Mouse (Mus musculus): ENCODE data around the gene Gstt4. TPM values are rescaled to one million over a fixed set of nuclear protein-coding genes. Genes with fewer than 3 reads are reported as not detected.

The Gstt4 gene
- polyA plus RNA-seq, 1 experiment from 2014 or later = not detected

GRCm38 (mm10) chr10:75856976-75857375, 34.6 kb upstream of the Gstt4 start:
- TF ChIP-seq EP300 (IDR thresholded peaks at IDR 0.05) = no peak
- TF ChIP-seq CTCF (IDR thresholded peaks at IDR 0.05) = no peak
- ATAC-seq (no peak), DNase-seq (ENCODE audit: low spot score) (no peak)
- no peak overlapping the region for H3K27ac ChIP-seq (ENCODE audit: low read length)
- H3K36me3 ChIP-seq (ENCODE audit: insufficient read depth, low read length) = no peaks in the 10 kb centered on the region
- no peak overlapping the region for H3K9ac ChIP-seq (replicated peaks; ENCODE audit: low read depth)
- no peak overlapping the region for H3K4me3 ChIP-seq (ENCODE audit: low read depth, low read length)
- peaks cover 4% of the 10 kb centered on the region; the same call in 1 of the 2 replicates for H3K4me1 ChIP-seq (ENCODE audit: insufficient read depth, low read depth, low read length)
- H3K9me3 ChIP-seq (ENCODE audit: low read length) = no peaks in the 10 kb centered on the region
- no peaks in the 10 kb centered on the region for H3K27me3 ChIP-seq (replicated peaks; ENCODE audit: insufficient read depth, low read length)
- no peak overlapping the region for H3K4me2 ChIP-seq (replicated peaks; ENCODE audit: low read depth, low read length)
- 74% methylated on average over 3 of the region's 3 CpGs for WGBS

DNA sequence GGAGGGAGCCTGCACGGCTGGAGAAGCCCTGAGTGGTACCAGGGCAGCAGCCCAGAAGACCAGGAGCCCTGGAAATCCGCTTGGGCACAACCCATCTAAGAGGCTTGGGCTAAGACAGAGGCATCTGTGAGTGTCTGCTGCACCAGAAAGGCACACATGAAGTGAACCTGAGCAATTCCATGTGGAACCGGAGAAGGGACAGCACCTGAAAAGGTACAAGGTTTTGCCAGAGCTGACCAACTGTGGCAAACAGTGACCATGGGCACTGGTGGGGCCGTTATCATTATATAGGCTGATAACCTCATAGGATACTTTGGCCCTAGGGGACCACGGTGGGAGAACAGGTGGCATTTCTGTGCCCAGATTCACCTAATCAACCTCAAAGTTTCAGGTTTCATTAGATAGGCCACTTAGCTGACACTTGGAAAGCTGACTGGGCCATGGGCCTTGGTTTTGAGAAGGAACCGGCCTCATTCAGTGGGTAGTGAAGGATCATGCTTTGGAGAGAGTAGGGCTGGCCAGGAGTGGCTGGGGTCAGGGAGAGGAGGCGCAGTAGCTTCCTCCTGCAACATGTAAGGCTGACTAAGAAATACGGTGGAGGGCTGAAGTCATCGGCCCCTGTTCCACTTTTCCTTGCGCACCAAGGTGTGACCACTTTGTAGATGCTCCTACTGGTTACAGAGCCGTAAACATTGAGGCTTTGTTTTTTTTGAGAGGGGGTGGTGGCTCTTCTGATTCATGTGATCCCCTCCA, 34.0 kb upstream of the Gstt4 start:
- 75% methylated on average over 11 of the region's 11 CpGs for WGBS
- no peaks in the 10 kb centered on the region for H3K9me3 ChIP-seq (ENCODE audit: low read length)
- ATAC-seq (no peak), DNase-seq (ENCODE audit: low spot score) (no peak)
- H3K27me3 ChIP-seq (replicated peaks; ENCODE audit: insufficient read depth, low read length) = no peaks in the 10 kb centered on the region
- no peak overlapping the region for H3K9ac ChIP-seq (replicated peaks; ENCODE audit: low read depth)
- TF ChIP-seq EP300 (IDR thresholded peaks at IDR 0.05) (no peak), CTCF (IDR thresholded peaks at IDR 0.05) (no peak)
- no peak overlapping the region for H3K4me3 ChIP-seq (ENCODE audit: low read depth, low read length)
- H3K4me2 ChIP-seq (replicated peaks; ENCODE audit: low read depth, low read length) = no peak overlapping the region
- H3K36me3 ChIP-seq (ENCODE audit: insufficient read depth, low read length) = no peaks in the 10 kb centered on the region
- peaks cover 4% of the 10 kb centered on the region; the same call in 1 of the 2 replicates for H3K4me1 ChIP-seq (ENCODE audit: insufficient read depth, low read depth, low read length)
- H3K27ac ChIP-seq (ENCODE audit: low read length) = no peak overlapping the region

DNA sequence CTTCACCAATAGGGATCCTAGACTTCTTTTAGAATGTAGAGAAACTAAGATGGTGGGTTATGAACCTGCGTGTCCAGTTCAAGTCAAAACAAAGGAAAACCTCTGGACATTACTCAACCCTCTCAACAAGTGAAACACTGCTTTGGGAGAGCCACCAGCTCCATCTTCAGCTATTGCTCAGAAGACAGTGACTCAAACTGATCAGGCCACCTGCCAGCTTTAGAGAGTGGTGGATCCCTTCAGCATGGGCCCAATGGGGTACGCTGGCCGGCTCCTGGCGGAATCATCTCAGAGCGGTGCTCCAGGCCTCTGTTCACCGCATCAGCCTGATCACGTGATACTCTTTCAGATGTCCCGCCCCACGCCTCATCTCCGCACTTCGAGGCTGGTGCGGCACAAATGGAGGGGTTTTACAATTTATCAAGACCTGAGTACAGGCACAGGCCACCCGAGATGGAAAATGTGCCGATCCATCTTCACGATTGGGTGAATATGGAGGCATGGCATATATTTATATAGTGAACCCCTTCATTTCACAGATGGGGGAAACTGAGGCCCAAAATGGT, 33.2 kb upstream of the Gstt4 start:
- peaks cover 4% of the 10 kb centered on the region; the same call in 1 of the 2 replicates for H3K4me1 ChIP-seq (ENCODE audit: insufficient read depth, low read depth, low read length)
- ATAC-seq (no peak), DNase-seq (ENCODE audit: low spot score) (no peak)
- no peak overlapping the region for H3K9ac ChIP-seq (replicated peaks; ENCODE audit: low read depth)
- TF ChIP-seq CTCF (IDR thresholded peaks at IDR 0.05) (no peak), EP300 (IDR thresholded peaks at IDR 0.05) (no peak)
- H3K9me3 ChIP-seq (ENCODE audit: low read length) = no peaks in the 10 kb centered on the region
- no peaks in the 10 kb centered on the region for H3K36me3 ChIP-seq (ENCODE audit: insufficient read depth, low read length)
- no peak overlapping the region for H3K27ac ChIP-seq (ENCODE audit: low read length)
- 87% methylated on average over 15 of the region's 15 CpGs for WGBS
- no peak overlapping the region for H3K4me2 ChIP-seq (replicated peaks; ENCODE audit: low read depth, low read length)
- no peak overlapping the region for H3K4me3 ChIP-seq (ENCODE audit: low read depth, low read length)
- no peaks in the 10 kb centered on the region for H3K27me3 ChIP-seq (replicated peaks; ENCODE audit: insufficient read depth, low read length)

DNA sequence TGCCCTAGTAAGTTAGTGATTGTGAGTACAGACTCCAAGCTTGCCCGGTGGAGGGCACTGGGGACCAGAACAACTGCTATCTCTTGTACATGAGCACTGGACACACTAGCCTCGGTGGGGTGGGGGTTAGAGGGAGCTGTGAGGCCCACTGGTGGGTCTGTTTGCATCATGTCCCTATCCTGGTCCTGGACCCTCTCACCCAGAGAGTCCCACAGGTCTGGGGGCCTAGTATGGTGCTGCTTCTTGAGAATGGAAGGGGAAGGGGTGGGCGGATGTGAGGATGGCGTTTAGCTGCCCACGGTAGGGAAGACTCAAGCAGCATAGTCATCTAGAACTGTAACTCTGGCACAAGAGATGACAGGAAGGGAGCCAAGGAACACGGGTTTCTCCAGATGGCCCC, 32.4 kb upstream of the Gstt4 start:
- no peaks in the 10 kb centered on the region for H3K36me3 ChIP-seq (ENCODE audit: insufficient read depth, low read length)
- ATAC-seq (no peak), DNase-seq (ENCODE audit: low spot score) (no peak)
- no peak overlapping the region for H3K4me3 ChIP-seq (ENCODE audit: low read depth, low read length)
- H3K4me2 ChIP-seq (replicated peaks; ENCODE audit: low read depth, low read length) = no peak overlapping the region
- H3K9me3 ChIP-seq (ENCODE audit: low read length) = no peaks in the 10 kb centered on the region
- 77% methylated on average over 6 of the region's 6 CpGs for WGBS
- H3K4me1 ChIP-seq (ENCODE audit: insufficient read depth, low read depth, low read length) = peaks cover 4% of the 10 kb centered on the region; the same call in 1 of the 2 replicates
- no peak overlapping the region for H3K9ac ChIP-seq (replicated peaks; ENCODE audit: low read depth)
- H3K27ac ChIP-seq (ENCODE audit: low read length) = no peak overlapping the region
- no peak for TF ChIP-seq CTCF (IDR thresholded peaks at IDR 0.05)
- no peak for TF ChIP-seq EP300 (IDR thresholded peaks at IDR 0.05)
- no peaks in the 10 kb centered on the region for H3K27me3 ChIP-seq (replicated peaks; ENCODE audit: insufficient read depth, low read length)

DNA sequence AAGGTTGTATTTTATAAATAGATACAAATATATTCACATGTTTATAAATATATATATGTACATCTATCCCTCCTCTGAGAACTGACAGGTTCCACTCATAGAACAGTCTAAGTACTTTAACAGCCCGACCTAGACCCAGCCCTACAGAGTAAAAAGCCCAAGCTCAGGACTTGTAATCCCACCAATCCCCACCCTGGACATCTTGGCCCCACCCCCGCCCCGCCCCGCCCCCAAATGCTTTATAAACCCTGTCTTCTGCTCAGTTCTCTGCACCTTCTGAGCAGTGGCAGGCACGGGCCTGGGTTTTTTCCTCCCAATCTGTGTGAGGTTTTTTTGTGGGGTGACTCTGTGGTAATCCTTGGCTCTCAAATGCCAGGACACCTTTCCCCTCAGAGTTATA, 31.8 kb upstream of the Gstt4 start:
- Histone ChIP-seq H3K4me3 (ENCODE audit: low read depth, low read length) (no peak overlapping the region), H3K9me3 (ENCODE audit: low read length) (no peaks in the 10 kb centered on the region), H3K27me3 (replicated peaks; ENCODE audit: insufficient read depth, low read length) (no peaks in the 10 kb centered on the region), H3K36me3 (ENCODE audit: insufficient read depth, low read length) (no peaks in the 10 kb centered on the region), H3K4me1 (ENCODE audit: insufficient read depth, low read depth, low read length) (peaks cover 3% of the 10 kb centered on the region; the same call in 1 of the 2 replicates), H3K27ac (ENCODE audit: low read length) (no peak overlapping the region), H3K9ac (replicated peaks; ENCODE audit: low read depth) (no peak overlapping the region), H3K4me2 (replicated peaks; ENCODE audit: low read depth, low read length) (no peak overlapping the region)
- WGBS = 38% methylated on average over 5 of the region's 5 CpGs
- no peak for ATAC-seq
- DNase-seq (ENCODE audit: low spot score) = no peak
- no peak for TF ChIP-seq CTCF (IDR thresholded peaks at IDR 0.05)

DNA sequence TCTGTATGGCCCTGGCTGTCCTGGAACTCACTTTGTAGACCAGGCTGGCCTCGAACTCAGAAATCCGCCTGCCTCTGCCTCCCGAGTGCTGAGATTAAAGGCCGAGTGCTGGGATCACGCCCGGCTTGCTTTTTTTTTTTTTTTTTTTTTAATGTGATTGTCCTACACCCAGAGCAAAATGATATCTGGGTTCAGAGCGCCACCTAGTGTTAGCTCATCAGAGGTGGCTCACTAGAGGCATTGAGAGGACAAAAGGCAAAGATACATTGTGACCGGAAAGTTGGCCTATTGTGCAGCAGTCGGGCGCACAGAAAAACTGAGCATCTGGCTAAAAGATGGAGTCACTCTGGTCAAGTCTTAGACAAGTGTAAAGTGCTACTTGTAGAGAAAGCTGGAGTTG, 31.1 kb upstream of the Gstt4 start:
- no peak overlapping the region for H3K4me3 ChIP-seq (ENCODE audit: low read depth, low read length)
- no peaks in the 10 kb centered on the region for H3K36me3 ChIP-seq (ENCODE audit: insufficient read depth, low read length)
- H3K27ac ChIP-seq (ENCODE audit: low read length) = no peak overlapping the region
- H3K27me3 ChIP-seq (replicated peaks; ENCODE audit: insufficient read depth, low read length) = no peaks in the 10 kb centered on the region
- WGBS = 30% methylated on average over 10 of the region's 10 CpGs
- H3K9me3 ChIP-seq (ENCODE audit: low read length) = no peaks in the 10 kb centered on the region
- peak; percentile 88 for DNase-seq (ENCODE audit: low spot score)
- H3K4me1 ChIP-seq (ENCODE audit: insufficient read depth, low read depth, low read length) = no peaks in the 10 kb centered on the region
- H3K4me2 ChIP-seq (replicated peaks; ENCODE audit: low read depth, low read length) = no peak overlapping the region
- TF ChIP-seq CTCF (IDR thresholded peaks at IDR 0.05) (peak; percentile 84), EP300 (IDR thresholded peaks at IDR 0.05) (no peak)
- ATAC-seq = peak; percentile 79
- no peak overlapping the region for H3K9ac ChIP-seq (replicated peaks; ENCODE audit: low read depth)
